Mouse (Mus musculus) neural tube, embryonic 11.5 days (tissue): ENCODE data around the gene Stx16. TPM values are rescaled to one million over a fixed set of nuclear protein-coding genes. Genes with fewer than 3 reads are reported as not detected.

ENCODE experiments used
- ATAC-seq: fragments of 200-750 bp; cut with Nextera tagmentation; 2 replicates; pipeline ENCODE4 v1.8.0; 2017; ENCODE audit warnings: moderate number of reproducible peaks, mild to moderate bottlenecking, moderate TSS enrichment, moderate library complexity; ENCODE audit not compliant: insufficient read depth, low FRiP score, low TSS enrichment
- DNase-seq: peaks from one replicate; pipeline ENCODE4 v3.0.0-alpha.2; 2015; ENCODE audit warnings: low spot score
- H3K27ac ChIP-seq: fragments of 300-500 bp; sonication (generic); 2 replicates; pipeline ENCODE4 v1.5.1; 2014; ENCODE audit warnings: low read depth, mild to moderate bottlenecking, low read length
- H3K27me3 ChIP-seq: fragments of 300-500 bp; sonication (generic); 2 replicates; pipeline ENCODE4 v1.6.1; 2014; ENCODE audit warnings: mild to moderate bottlenecking, low read length, mixed read lengths; ENCODE audit not compliant: control insufficient read depth, insufficient read depth
- H3K36me3 ChIP-seq: fragments of 300-500 bp; sonication (generic); 2 replicates; pipeline ENCODE4 v1.6.1; 2014; ENCODE audit warnings: mild to moderate bottlenecking, low read length, moderate library complexity, mixed read lengths; ENCODE audit not compliant: control insufficient read depth, insufficient read depth
- H3K4me1 ChIP-seq: fragments of 300-500 bp; sonication (generic); 2 replicates; pipeline ENCODE4 v1.6.1; 2014; ENCODE audit warnings: low read length, mixed read lengths; ENCODE audit not compliant: control insufficient read depth, insufficient read depth
- H3K4me2 ChIP-seq: fragments of 300-500 bp; sonication (generic); 2 replicates; pipeline ENCODE4 v1.6.1; 2014; ENCODE audit warnings: low read depth, mild to moderate bottlenecking, moderate library complexity
- H3K4me3 ChIP-seq: fragments of 300-500 bp; sonication (generic); 2 replicates; pipeline ENCODE4 v1.5.1; 2014; ENCODE audit warnings: low read depth, low read length
- H3K9ac ChIP-seq: fragments of 300-500 bp; sonication (generic); 2 replicates; pipeline ENCODE4 v1.6.1; 2014; ENCODE audit warnings: mild to moderate bottlenecking, low read length
- H3K9me3 ChIP-seq: fragments of 300-500 bp; sonication (generic); 2 replicates; pipeline ENCODE4 v1.6.1; 2016; ENCODE audit warnings: low read length; ENCODE audit not compliant: control insufficient read depth
- WGBS: fragments of 180-500 bp; shearing (Covaris S2); extraction: QIAGEN DNeasy Blood & Tissue Kit; methylation state at CpG from one replicate; pipeline ENCODE4 v1.1.7; 2014; 5-methylcytosine and 5-hydroxymethylcytosine counted together
- polyA plus RNA-seq: library from polyadenylated mRNA; unstranded; fragments of >200 nt; fragmentation: Nextera tagmentation; extraction: Ambion mirVana; gene quantifications from 2 replicates; pipeline ENCODE4 v1.2.1, GENCODE M21; 2014

Stx16 gene
- polyA plus RNA-seq, 1 experiment from 2014 or later, result 8.4 TPM

DNA sequence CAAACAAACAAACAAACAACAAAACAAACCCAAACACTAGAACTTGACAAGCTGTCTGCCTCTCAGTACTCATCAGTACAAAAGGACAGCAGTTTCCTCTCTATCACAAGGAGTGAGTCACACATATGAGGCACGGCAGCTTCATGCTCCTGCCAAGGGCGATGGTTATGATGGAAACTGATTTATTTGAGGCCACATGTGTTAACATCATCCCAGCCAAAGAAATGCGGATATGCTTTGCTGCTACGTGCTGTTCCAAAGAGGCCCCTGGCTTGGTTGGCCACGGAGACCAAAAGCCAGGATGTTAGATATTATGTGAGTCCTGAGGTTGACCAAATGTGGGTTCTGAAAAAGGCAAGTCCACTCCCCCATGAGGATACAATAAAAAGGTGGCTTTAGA, 4.7 kb upstream of the Stx16 start:
- WGBS, result 90% methylated on average over 5 of the region's 5 CpGs
- Histone ChIP-seq H3K27me3 (no peaks in the 10 kb centered on the region), H3K4me2 (no peak overlapping the region), H3K27ac (no peak overlapping the region), H3K4me3 (no peak overlapping the region), H3K9me3 (no peaks in the 10 kb centered on the region), H3K9ac (no peak overlapping the region), H3K4me1 (peaks cover 11% of the 10 kb centered on the region), H3K36me3 (no peaks in the 10 kb centered on the region)
- ATAC-seq, result no peak
- no peak for DNase-seq

DNA sequence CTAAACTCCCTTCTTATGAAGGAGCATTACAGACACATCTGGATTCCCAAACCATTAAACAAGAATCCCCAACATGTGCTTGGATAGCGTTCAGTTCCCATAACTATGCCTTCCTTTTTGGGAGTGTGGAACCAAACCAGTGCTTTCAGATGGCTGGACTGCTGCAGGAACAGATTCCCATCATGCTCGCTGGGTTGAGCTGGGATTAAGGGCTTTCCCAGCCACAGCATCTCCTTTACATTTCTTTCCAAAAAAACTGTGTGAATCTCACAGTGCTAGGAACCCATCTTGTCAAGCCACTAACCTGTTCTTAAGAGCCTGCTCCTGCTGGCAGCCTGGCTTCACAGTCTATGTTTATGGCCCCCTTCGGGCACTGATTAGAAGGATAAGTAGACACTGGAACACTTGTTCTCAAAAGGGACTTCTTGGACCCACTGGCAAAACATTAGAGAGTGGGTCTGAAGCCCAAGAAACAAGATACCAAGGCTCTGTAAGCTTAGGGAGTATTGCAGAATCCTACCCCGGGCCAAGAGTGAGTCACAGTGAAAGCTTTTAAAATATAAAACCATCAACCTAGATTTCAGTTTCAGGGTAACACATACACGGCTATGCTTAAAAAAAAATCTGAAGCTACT, 2.8 kb upstream of the Stx16 start:
- no peaks in the 10 kb centered on the region for H3K9me3 ChIP-seq
- no peak overlapping the region for H3K4me3 ChIP-seq
- DNase-seq (no peak), ATAC-seq (no peak)
- no peak overlapping the region for H3K4me2 ChIP-seq
- 77% methylated on average over 5 of the region's 5 CpGs for WGBS
- no peaks in the 10 kb centered on the region for H3K27me3 ChIP-seq
- H3K36me3 ChIP-seq, result no peaks in the 10 kb centered on the region
- H3K9ac ChIP-seq, result no peak overlapping the region
- peaks cover 16% of the 10 kb centered on the region for H3K4me1 ChIP-seq
- H3K27ac ChIP-seq, result peak overlapping the region; percentile 30

- peak overlapping the region; percentile 94 for H3K4me2 ChIP-seq
- H3K9me3 ChIP-seq, result no peaks in the 10 kb centered on the region
- peaks cover 16% of the 10 kb centered on the region for H3K4me1 ChIP-seq
- peak overlapping the region; percentile 77 for H3K9ac ChIP-seq
- H3K4me3 ChIP-seq, result peak overlapping the region; percentile 36
- ATAC-seq, result peak; percentile 49
- H3K27me3 ChIP-seq, result no peaks in the 10 kb centered on the region
- peak overlapping the region; percentile 91 for H3K27ac ChIP-seq
- H3K36me3 ChIP-seq, result no peaks in the 10 kb centered on the region
- DNase-seq, result peak; percentile 71
- 0% methylated on average over 8 of the region's 13 CpGs for WGBS
Measured at GRCm38 (mm10) chr2:174074621-174075020, 1.5 kb upstream of the Stx16 start.

- peak overlapping the region; percentile 36 for H3K4me3 ChIP-seq
- DNase-seq, result no peak
Measured at GRCm38 (mm10) chr2:174075072-174075570, 987 bp upstream of the Stx16 start.

GRCm38 (mm10) chr2:174076433-174076824, 321 bp downstream of the Stx16 start:
- H3K36me3 ChIP-seq, result no peaks in the 10 kb centered on the region
- peak; percentile 40 for ATAC-seq
- no peaks in the 10 kb centered on the region for H3K9me3 ChIP-seq
- peak overlapping the region; percentile 73 for H3K4me3 ChIP-seq
- no peaks in the 10 kb centered on the region for H3K27me3 ChIP-seq
- under 1% methylated on average over 22 of the region's 22 CpGs for WGBS
- H3K27ac ChIP-seq, result peak overlapping the region; percentile 91
- peak overlapping the region; percentile 94 for H3K4me2 ChIP-seq
- H3K9ac ChIP-seq, result peak overlapping the region; percentile 75
- peaks cover 22% of the 10 kb centered on the region for H3K4me1 ChIP-seq
- no peak for DNase-seq

More at GRCm38 (mm10) chr2:174075072-174075570, 987 bp upstream of the Stx16 start:
- H3K4me2 ChIP-seq, result peak overlapping the region; percentile 94
- H3K4me1 ChIP-seq, result peaks cover 16% of the 10 kb centered on the region
- H3K36me3 ChIP-seq, result no peaks in the 10 kb centered on the region
- H3K27ac ChIP-seq, result peak overlapping the region; percentile 91
- H3K27me3 ChIP-seq, result no peaks in the 10 kb centered on the region
- no peaks in the 10 kb centered on the region for H3K9me3 ChIP-seq
- peak overlapping the region; percentile 77 for H3K9ac ChIP-seq
- 0 out of 2 replicates have a peak, but pooled peaks have one; percentile 1 for ATAC-seq
- 1% methylated on average over 22 of the region's 22 CpGs for WGBS

DNA sequence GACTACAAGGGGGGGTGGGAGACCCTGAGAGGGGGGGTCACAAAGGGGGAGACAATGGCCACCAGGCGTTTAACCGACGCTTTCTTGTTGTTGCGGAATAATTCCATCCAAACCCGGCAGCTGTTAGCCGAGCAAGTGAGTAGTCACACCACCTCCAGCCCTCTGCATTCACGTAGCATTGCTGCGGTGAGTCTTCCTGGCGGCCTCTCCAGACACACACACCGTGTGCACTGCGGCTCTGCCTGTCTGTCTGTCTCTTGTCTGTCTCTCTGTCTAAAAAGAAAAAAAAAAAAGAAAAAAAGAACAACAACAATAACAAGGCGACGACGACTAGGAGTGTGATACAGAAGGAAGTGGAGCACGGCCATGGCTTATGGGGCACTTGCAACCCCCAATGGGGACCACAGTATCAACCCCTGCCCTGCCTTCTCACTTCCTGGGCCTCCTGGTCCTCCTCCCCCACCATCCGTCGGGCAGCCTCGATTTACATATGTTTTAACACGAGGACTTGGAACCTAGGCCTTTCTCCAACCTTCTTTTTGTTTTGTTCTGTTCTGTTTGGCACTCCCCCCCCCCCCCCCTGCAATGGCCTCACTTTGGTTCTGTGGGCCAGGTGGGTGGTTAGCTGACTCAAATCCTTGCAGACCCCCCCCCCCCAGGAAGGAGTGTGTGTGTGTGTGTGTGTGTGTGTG, 1.0 kb downstream of the Stx16 start:
- DNase-seq (peak; percentile 58), ATAC-seq (no peak)
- H3K9ac ChIP-seq, result peak overlapping the region; percentile 75
- WGBS, result under 1% methylated on average over 19 of the region's 19 CpGs
- no peaks in the 10 kb centered on the region for H3K9me3 ChIP-seq
- peak overlapping the region; percentile 73 for H3K4me3 ChIP-seq
- H3K27me3 ChIP-seq, result no peaks in the 10 kb centered on the region
- peaks cover 22% of the 10 kb centered on the region for H3K4me1 ChIP-seq
- peak overlapping the region; percentile 91 for H3K27ac ChIP-seq
- peak overlapping the region; percentile 94 for H3K4me2 ChIP-seq
- no peaks in the 10 kb centered on the region for H3K36me3 ChIP-seq

DNA sequence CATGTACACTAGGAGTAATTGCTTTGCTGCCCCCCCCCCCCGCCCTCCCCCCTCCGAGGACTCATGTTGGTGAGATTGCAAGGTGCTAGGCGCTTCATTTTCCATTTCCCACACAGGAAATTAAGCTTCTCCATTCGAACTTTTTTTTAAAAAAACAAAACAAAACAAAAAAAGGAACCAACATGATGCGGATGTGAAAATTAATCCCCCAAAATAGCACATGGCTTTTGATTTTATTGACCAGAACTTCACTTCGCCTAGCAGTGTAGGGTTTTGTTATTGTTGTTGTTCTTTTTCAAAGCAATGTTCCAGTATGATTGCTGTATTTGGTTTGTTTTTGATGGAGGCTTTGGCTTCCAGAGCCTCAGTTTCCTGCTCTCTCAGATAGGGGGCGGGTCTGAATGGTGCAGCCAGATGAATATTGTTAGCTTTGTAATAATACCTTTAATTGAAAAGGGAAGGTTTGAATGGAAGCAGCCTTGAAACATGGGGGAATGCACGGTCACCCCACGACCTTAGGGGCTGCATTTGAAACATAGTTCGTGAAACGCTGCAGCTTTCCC, 1.7 kb downstream of the Stx16 start:
- Histone ChIP-seq H3K36me3 (no peaks in the 10 kb centered on the region), H3K27me3 (no peaks in the 10 kb centered on the region), H3K4me2 (peak overlapping the region; percentile 94), H3K9ac (peak overlapping the region; percentile 75), H3K9me3 (no peaks in the 10 kb centered on the region), H3K4me1 (peaks cover 19% of the 10 kb centered on the region), H3K27ac (peak overlapping the region; percentile 91), H3K4me3 (peak overlapping the region; percentile 73)
- WGBS, result 13% methylated on average over 10 of the region's 11 CpGs
- ATAC-seq (no peak), DNase-seq (peak; percentile 24)

DNA sequence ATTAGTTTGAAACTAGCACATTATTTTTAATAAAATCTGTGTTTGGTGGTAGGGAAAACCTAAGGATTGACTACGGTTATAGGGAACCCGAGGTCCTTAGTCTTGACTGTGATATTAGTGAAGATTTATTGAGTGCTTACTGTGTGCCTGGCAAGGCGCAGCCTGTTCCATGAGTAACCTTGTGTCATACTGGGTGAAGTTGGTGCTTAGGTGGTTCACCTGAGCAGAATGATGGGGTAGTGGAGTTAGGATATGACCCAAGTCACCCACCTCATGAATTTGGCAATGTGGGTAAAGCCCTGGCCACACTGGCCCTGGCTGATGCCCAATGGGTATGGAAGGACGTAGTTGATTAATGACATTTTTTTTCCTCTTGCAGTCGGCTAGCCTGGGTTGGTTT, 5.7 kb downstream of the Stx16 start:
- WGBS, result 69% methylated on average over 5 of the region's 5 CpGs
- Histone ChIP-seq H3K27ac (no peak overlapping the region), H3K4me3 (no peak overlapping the region)

More for the DNA sequence above, 5.7 kb downstream of the Stx16 start:
- Histone ChIP-seq H3K9me3 (no peaks in the 10 kb centered on the region), H3K36me3 (no peaks in the 10 kb centered on the region), H3K27me3 (no peaks in the 10 kb centered on the region), H3K9ac (no peak overlapping the region), H3K4me1 (peaks cover 11% of the 10 kb centered on the region), H3K4me2 (no peak overlapping the region)
- no peak for ATAC-seq
- no peak for DNase-seq
